Mouse (Mus musculus) intestine, postnatal 0 days (tissue): Measurements from ENCODE around the gene Srrm4. TPM values are rescaled to one million over a fixed set of nuclear protein-coding genes. Genes with fewer than 3 reads are reported as not detected.

Experiments used
- ATAC-seq: fragments of 200-750 bp; cut with Nextera tagmentation; 2 replicates; pipeline ENCODE4 v1.8.0; 2017; ENCODE audit warnings: mild to moderate bottlenecking, moderate TSS enrichment, moderate library complexity
- H3K27ac ChIP-seq: fragments of 300-500 bp; sonication (generic); 2 replicates; pipeline ENCODE4 v1.5.1; 2014; ENCODE audit warnings: mild to moderate bottlenecking, low read depth, low read length, moderate library complexity
- H3K27me3 ChIP-seq: fragments of 300-500 bp; sonication (generic); replicated peaks from 2 replicates; pipeline ENCODE4 v1.6.1; 2014; ENCODE audit warnings: low read length, mixed read lengths; ENCODE audit not compliant: control insufficient read depth, insufficient read depth
- H3K36me3 ChIP-seq: fragments of 300-500 bp; sonication (generic); 2 replicates; pipeline ENCODE4 v1.6.1; 2014; ENCODE audit warnings: mild to moderate bottlenecking, moderate library complexity; ENCODE audit not compliant: control insufficient read depth, insufficient read depth
- H3K4me1 ChIP-seq: fragments of 300-500 bp; sonication (generic); replicated peaks from 2 replicates; pipeline ENCODE4 v1.6.1; 2014; ENCODE audit warnings: antibody characterized with exemption, low read length, mixed read lengths; ENCODE audit not compliant: control insufficient read depth, insufficient read depth
- H3K4me2 ChIP-seq: fragments of 300-500 bp; sonication (generic); replicated peaks from 2 replicates; pipeline ENCODE4 v1.6.1; 2014; ENCODE audit warnings: low read depth, mild to moderate bottlenecking, moderate library complexity
- H3K4me3 ChIP-seq: fragments of 300-500 bp; sonication (generic); 2 replicates; pipeline ENCODE4 v1.5.1; 2014; ENCODE audit warnings: low read depth, low read length
- H3K9ac ChIP-seq: fragments of 300-500 bp; sonication (generic); 2 replicates; pipeline ENCODE4 v1.6.1; 2014; ENCODE audit warnings: mild to moderate bottlenecking, low read depth, low read length
- H3K9me3 ChIP-seq: fragments of 300-500 bp; sonication (generic); 2 replicates; pipeline ENCODE4 v1.6.1; 2016; ENCODE audit warnings: mixed run types; ENCODE audit not compliant: control insufficient read depth
- CTCF ChIP-seq: sonication (generic); IDR thresholded peaks from 2 replicates; pipeline ENCODE4 v1.5.1; 2016; ENCODE audit warnings: low read depth, mild to moderate bottlenecking, control low read depth, antibody characterized with exemption, moderate library complexity
- WGBS: fragments of 180-500 bp; shearing (Covaris S2); extraction: QIAGEN DNeasy Blood & Tissue Kit; methylation state at CpG from one replicate; pipeline ENCODE4 v1.1.7; 2014; 5-methylcytosine and 5-hydroxymethylcytosine counted together
- polyA plus RNA-seq: library from polyadenylated mRNA; unstranded; fragments of >200 nt; fragmentation: Nextera tagmentation; extraction: Ambion mirVana; gene quantifications from 2 replicates; pipeline ENCODE4 v1.2.1, GENCODE M21; 2015

Srrm4 gene
- polyA plus RNA-seq, 1 experiment from 2014 or later: 0.52 TPM

DNA sequence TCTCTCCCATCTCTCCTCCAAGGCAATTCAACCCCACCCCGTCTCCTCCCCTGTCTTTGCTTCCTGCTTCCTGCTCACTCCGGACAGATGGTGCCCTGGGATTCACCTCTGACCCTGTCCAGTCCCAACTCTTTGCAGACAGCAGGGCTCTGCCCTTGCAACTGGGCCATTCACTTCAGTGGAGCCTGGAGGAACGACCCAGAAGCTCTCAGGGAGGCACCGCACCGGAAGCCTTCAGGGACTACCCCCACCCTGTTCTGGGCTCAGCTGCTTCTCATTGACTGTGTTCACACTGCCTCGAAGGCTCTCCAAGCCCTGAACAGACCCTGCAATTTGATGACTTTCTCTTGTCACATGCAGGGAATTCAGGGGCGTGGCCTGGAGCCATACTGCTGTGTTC, 94.4 kb downstream of the Srrm4 start:
- 32% methylated on average over 7 of the region's 7 CpGs for WGBS
- no peak overlapping the region for H3K4me3 ChIP-seq

DNA sequence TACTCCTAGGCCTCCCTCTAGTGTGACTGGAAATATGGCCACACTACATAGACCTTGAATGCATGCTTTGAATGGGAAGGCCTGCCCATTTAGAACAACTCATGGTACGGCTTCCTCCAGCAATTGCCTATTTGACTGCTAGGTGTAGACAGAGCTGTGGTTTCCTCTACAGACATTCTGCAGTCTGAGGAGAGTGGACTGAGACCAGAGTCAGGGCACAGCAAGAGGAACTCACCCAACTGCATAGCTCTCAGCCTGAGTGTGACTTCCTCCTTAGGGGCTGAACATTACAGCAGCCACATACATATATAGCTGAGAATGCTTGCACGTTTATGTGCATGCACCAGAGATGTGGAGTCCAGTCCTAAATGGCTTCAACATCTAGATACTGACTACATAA, 94.9 kb downstream of the Srrm4 start:
- ATAC-seq: no peak
- WGBS: 70% methylated on average over 2 of the region's 2 CpGs

More for the DNA sequence above, 94.4 kb downstream of the Srrm4 start:
- TF ChIP-seq CTCF: no peak
- H3K27me3 ChIP-seq: no peaks in the 10 kb centered on the region
- ATAC-seq: no peak
- no peak overlapping the region for H3K9ac ChIP-seq
- no peaks in the 10 kb centered on the region for H3K36me3 ChIP-seq
- H3K9me3 ChIP-seq: no peaks in the 10 kb centered on the region
- H3K4me2 ChIP-seq: no peak overlapping the region
- H3K27ac ChIP-seq: no peak overlapping the region
- H3K4me1 ChIP-seq: no peaks in the 10 kb centered on the region

DNA sequence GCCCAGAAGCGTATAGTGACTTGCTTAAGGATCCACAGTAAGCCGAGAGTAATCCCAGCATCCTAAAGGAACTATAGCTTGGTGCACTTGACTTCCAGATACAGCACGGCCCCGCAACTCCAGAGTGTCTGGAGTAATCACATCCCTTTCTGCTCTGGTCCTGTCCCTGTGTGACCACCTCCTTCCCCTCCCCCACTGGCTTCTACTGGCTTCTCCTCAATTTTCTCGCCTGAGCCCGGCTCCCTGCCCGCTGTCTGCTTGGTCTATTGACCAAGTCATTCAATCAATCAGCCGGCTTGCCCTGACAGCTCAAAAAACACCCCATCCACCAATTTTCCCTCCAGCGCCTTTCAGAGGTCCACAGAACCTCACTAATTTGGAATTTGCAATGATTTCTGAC, 96.2 kb downstream of the Srrm4 start:
- ATAC-seq: no peak
- Histone ChIP-seq H3K4me1 (no peaks in the 10 kb centered on the region), H3K36me3 (no peaks in the 10 kb centered on the region), H3K4me2 (no peak overlapping the region), H3K9ac (no peak overlapping the region), H3K4me3 (no peak overlapping the region), H3K27ac (no peak overlapping the region), H3K27me3 (no peaks in the 10 kb centered on the region), H3K9me3 (no peaks in the 10 kb centered on the region)
- 62% methylated on average over 9 of the region's 9 CpGs for WGBS
- TF ChIP-seq CTCF: no peak

More for the DNA sequence above, 94.9 kb downstream of the Srrm4 start:
- Histone ChIP-seq H3K4me3 (no peak overlapping the region), H3K36me3 (no peaks in the 10 kb centered on the region), H3K9me3 (no peaks in the 10 kb centered on the region), H3K9ac (no peak overlapping the region), H3K4me2 (no peak overlapping the region), H3K4me1 (no peaks in the 10 kb centered on the region), H3K27ac (no peak overlapping the region), H3K27me3 (no peaks in the 10 kb centered on the region)
- no peak for TF ChIP-seq CTCF

DNA sequence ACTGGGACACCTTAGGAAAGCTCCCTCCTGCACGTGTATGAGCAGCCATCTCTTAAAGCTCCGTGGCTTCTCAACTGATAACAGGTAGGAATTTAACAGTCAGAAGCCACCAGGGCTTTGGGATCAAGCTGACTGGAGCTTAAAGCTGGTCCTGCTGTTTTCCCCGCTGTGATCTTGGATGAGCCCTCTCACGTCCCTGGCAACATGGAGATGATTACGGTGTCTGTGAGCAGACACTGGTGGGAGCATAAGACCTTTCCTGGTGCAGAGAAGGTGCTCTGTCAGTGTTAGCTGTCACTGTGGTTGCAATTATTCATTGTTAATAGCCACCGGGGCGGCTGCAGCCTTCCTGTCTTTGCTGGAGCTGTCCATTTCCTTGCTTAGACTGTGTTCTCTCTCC, 97.2 kb downstream of the Srrm4 start:
- no peak for ATAC-seq
- no peak overlapping the region for H3K27ac ChIP-seq
- no peaks in the 10 kb centered on the region for H3K27me3 ChIP-seq
- H3K4me2 ChIP-seq: no peak overlapping the region
- no peaks in the 10 kb centered on the region for H3K4me1 ChIP-seq
- no peak overlapping the region for H3K9ac ChIP-seq
- H3K9me3 ChIP-seq: no peaks in the 10 kb centered on the region
- TF ChIP-seq CTCF: no peak
- no peaks in the 10 kb centered on the region for H3K36me3 ChIP-seq
- H3K4me3 ChIP-seq: no peak overlapping the region
- WGBS: 47% methylated on average over 7 of the region's 7 CpGs

DNA sequence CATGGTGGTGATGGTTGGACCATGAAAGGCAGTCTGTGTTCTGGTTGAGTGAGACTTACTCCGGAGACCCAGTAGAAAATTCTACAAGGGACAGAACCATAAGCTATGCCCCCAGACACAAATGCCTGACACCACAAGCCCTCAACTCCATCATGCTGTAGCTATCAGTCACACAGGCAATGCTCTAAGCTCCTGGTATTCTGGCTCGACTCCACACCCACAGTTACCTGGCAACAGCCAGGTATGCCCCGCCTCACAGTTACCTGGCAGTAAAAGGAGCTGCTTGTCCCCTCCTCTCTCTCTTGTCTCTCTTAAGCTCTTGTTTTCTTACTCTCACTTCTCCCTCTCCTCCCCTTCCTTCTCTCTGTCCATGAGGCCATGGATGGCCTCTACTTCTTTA, 98.9 kb downstream of the Srrm4 start:
- Histone ChIP-seq H3K9ac (no peak overlapping the region), H3K4me1 (no peaks in the 10 kb centered on the region), H3K4me3 (no peak overlapping the region), H3K9me3 (no peaks in the 10 kb centered on the region), H3K4me2 (no peak overlapping the region), H3K27ac (no peak overlapping the region), H3K27me3 (no peaks in the 10 kb centered on the region), H3K36me3 (no peaks in the 10 kb centered on the region)
- TF ChIP-seq CTCF: no peak
- no peak for ATAC-seq
- WGBS: 54% methylated on average over 3 of the region's 3 CpGs

DNA sequence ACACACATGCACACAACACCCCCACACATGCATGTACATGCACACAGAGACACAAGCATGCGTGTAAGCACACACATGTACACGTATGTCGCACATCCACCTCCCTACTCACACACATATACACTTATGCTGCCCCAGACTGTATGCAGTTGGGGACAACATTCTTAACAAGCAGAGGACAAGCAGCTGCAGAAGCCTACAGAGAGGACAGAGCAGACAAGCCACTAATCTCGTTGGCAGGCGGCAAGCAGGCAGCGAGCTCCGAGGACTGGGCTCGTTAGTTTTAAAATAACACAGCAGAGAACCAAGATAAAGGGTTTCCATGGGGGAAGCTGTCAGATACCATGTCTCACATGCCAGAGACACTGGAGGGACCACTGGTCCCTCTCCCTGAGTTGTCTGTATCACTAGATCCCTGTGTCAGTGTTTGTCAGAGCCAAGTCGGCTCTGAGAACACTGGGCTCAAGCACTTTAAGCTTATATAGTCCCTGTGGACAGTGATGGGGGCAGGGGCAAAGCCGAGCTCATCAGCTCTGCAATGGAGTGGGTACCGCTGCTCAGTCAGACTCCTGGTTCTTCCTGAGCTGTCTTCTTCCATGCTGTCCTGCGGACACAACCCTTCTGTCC, 99.7 kb downstream of the Srrm4 start:
- H3K4me2 ChIP-seq: no peak overlapping the region

DNA sequence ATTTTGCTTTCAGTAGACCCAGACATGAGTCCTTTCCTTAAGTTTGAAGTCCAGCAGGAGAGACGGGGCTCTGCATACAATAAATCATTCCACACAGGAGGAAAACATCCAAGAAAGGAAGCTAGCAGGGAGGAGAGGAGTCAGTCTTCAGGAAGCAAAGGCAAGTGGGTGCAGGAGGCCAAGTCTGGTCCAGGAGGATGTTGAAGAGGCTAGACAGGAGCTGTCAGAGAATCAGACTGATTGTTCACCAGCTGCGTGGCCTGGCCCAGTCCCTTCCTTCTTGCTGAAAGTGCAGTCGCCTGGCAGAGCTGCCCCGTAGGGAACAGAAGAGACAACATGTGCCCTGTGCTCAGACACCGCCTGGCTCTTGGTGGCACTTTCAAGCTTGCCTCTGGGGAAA, 100.8 kb downstream of the Srrm4 start:
- WGBS: 65% methylated on average over 5 of the region's 5 CpGs
- Histone ChIP-seq H3K4me3 (no peak overlapping the region), H3K4me1 (no peaks in the 10 kb centered on the region), H3K9me3 (no peaks in the 10 kb centered on the region), H3K36me3 (no peaks in the 10 kb centered on the region), H3K4me2 (no peak overlapping the region), H3K9ac (no peak overlapping the region), H3K27ac (no peak overlapping the region), H3K27me3 (no peaks in the 10 kb centered on the region)
- no peak for TF ChIP-seq CTCF
- no peak for ATAC-seq

More for the DNA sequence above, 99.7 kb downstream of the Srrm4 start:
- Histone ChIP-seq H3K9ac (no peak overlapping the region), H3K4me3 (no peak overlapping the region), H3K9me3 (no peaks in the 10 kb centered on the region), H3K4me1 (no peaks in the 10 kb centered on the region), H3K27me3 (no peaks in the 10 kb centered on the region), H3K27ac (no peak overlapping the region), H3K36me3 (no peaks in the 10 kb centered on the region)
- 58% methylated on average over 12 of the region's 12 CpGs for WGBS
- ATAC-seq: no peak
- TF ChIP-seq CTCF: no peak
